Mouse (Mus musculus): Measurements from ENCODE around the gene Nim1k.

GRCm38 (mm10) chr13:119729406-119729805 lies 26.3 kb downstream of the Nim1k start:
- no peak for TF ChIP-seq CTCF (IDR thresholded peaks at IDR 0.05; ENCODE audit: borderline replicate concordance, extremely low read depth, insufficient read depth, insufficient read length)
- TF ChIP-seq POLR2A (IDR thresholded peaks at IDR 0.05; ENCODE audit: borderline replicate concordance, extremely low read depth, insufficient read depth, insufficient read length, poor library complexity, severe bottlenecking) = no peak

Measured in brain, embryonic 14.5 days (tissue).